Mouse (Mus musculus) embryonic fibroblast, embryonic 13.5 days (primary cell): Measurements from ENCODE around the gene Ufc1. TPM values are rescaled to one million over a fixed set of nuclear protein-coding genes. Genes with fewer than 3 reads are reported as not detected.
A peak's percentile ranks its signal among the peaks of the same experiment; 100 is the strongest.
"Not testable (repeated sequence)": the region's sequence is repeated elsewhere in the genome, so short reads cannot be mapped to it uniquely, and the experiment has no call there.

ENCODE experiments used
- H3K27ac ChIP-seq: 2 replicates; pipeline ENCODE4 v1.5.1; 2012; ENCODE audit warnings: low read length, control low read depth, inconsistent platforms; ENCODE audit not compliant: insufficient read depth
- H3K4me1 ChIP-seq: 2 replicates; pipeline ENCODE4 v1.6.1; 2011; ENCODE audit warnings: low read length; ENCODE audit not compliant: control insufficient read depth, insufficient read depth
- H3K4me3 ChIP-seq: 2 replicates; pipeline ENCODE4 v1.5.1; 2011; ENCODE audit warnings: mild to moderate bottlenecking, control low read depth, low read length; ENCODE audit not compliant: insufficient read depth
- CTCF ChIP-seq: IDR thresholded peaks from 2 replicates; pipeline ENCODE4 v1.5.1; 2011; ENCODE audit warnings: mild to moderate bottlenecking, control low read depth, low read length, moderate library complexity, borderline replicate concordance; ENCODE audit not compliant: insufficient read depth
- POLR2A ChIP-seq: IDR thresholded peaks from 2 replicates; pipeline ENCODE4 v1.6.1; 2011; ENCODE audit warnings: low read depth, mild to moderate bottlenecking, control low read depth, low read length, moderate library complexity
- polyA plus RNA-seq: library from polyadenylated mRNA; stranded (reverse); fragments of >200 nt; gene quantifications from 2 replicates; pipeline ENCODE4 v1.2.4, GENCODE M21; 2011; ENCODE audit warnings: low read depth; ENCODE audit not compliant: missing spikeins, insufficient read length

Gene Ufc1
- polyA plus RNA-seq, 1 experiment: 77.8 TPM

DNA sequence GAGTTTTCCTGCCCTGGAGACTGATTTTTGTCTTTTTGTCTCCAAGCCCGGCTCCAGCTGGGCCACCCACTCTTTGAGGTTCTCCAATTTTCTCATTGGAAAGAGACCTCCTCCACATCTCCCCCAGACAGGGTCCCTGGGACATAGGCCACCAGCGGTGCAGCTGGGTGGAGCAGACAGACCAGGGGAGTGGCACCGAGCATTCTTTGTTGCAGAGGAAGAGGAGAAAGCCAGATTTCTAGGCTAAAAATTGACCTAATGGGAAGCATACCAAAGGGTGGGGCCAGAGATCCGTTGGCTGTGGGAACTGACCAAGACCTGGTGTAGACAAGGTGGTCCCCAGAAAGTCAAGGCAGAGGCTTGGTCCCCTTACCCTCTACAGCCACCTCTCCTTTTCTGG, 46.9 kb downstream of the Ufc1 start:
- H3K4me3 ChIP-seq: no peak overlapping the region
- H3K4me1 ChIP-seq: peaks cover 3% of the 10 kb centered on the region
- H3K27ac ChIP-seq: peak overlapping the region; percentile 88
- TF ChIP-seq CTCF (no peak), POLR2A (no peak)

DNA sequence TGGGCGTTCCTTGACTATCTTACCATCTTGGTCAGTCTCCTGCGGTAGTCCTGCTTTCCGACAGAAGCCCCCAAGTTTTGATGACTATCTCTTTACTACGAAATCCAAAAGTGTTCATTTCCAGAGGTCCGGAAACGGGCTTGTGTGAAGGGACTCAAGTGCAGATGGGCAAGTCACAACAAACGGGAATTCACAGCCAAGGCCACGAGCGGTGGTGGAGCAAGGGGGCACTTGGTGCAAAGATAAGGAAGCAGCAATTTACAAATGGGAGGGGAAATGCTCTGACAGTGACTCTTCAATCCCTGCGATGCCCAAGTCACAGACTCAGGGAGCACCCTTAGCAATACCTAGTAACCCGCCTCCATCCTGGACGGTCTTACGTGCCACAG, 47.4 kb downstream of the Ufc1 start:
- Histone ChIP-seq H3K4me1 (peaks cover 3% of the 10 kb centered on the region), H3K27ac (peak overlapping the region; percentile 88), H3K4me3 (peak overlapping the region; percentile 20)
- TF ChIP-seq CTCF: no peak
- TF ChIP-seq POLR2A: no peak

DNA sequence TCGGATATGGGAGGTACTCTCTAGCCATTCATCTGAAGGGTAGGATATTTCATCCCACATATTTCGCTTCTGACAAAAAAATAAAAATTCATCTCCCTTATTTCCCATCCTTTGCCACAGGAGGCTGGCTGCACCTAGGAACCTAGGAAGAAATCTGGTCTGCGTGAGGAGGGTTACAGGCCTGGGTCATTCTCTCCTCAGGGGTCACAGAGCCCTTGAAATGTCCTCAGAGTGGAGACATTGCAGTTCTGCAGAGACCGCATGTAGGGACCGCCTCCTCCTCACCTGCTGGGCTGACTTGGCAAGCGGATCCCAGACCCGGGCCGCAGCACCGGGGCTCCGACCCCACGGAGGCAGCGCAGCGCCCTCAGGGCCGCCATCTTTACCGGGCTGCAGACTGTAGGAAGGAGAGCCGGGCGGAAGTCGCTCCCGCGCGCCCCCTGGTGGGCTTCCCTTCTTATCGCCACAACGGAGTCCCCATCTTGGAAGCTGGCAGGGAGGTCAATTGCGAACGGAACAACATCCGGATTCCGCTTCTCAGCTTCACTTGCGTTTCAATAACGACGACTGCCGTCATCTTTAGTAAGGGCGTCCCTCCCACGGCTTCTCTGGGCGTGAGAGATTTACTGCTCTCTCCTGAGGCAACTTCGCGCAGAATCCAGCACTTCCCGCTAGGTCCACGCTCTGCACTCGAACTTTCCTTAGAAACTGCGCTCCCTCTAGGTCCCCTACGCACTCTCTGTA, 47.9 kb downstream of the Ufc1 start:
- Histone ChIP-seq H3K27ac (peak overlapping the region; percentile 88), H3K4me3 (peak overlapping the region; percentile 87), H3K4me1 (peaks cover 3% of the 10 kb centered on the region)
- TF ChIP-seq POLR2A: peak; percentile 91
- 0 out of 2 replicates have a peak, but pooled peaks have one; percentile 21 for TF ChIP-seq CTCF

DNA sequence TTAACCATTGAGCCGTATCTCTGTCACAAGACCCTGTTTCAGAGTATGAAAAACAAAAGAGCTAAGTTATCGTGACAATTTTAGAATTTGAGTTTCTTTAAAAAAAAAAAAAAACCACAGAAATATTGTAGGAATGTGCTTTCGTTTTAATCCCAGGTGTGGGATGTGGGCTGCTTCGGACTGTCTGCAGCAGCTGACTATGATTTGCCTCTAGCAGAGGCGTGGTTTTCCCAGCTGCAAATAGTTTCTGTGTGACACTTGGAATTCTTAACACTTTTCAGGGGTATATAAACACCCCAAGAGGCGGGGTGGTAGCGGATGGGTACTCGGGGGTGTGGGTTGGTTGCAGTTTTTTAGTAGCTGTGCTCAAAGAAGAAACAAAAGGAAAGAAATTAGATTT, 49.5 kb downstream of the Ufc1 start:
- TF ChIP-seq POLR2A: no peak; the same call in 1 of the 2 replicates
- no peak for TF ChIP-seq CTCF
- Histone ChIP-seq H3K4me1 (peaks cover 3% of the 10 kb centered on the region), H3K4me3 (no peak overlapping the region), H3K27ac (peak overlapping the region; percentile 37)

DNA sequence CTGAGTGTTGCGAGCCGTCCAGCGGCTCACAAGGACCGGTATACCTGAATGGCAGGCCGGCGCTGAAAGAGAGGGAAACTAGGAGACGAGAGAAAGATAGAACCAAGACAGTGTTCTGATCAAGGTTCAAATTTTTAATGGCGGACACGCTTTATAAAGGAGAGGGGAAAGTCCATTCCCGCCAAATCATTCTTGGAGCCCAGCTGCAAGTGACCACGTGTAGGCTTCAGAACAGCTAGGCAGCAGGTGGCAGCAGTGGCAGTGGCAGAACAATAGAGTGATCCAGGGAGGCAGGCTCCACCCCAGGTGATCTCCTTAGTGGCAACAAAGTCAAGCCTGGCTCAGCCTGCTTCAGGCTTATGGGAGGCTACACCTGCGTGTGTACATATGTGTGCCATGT, 52.9 kb downstream of the Ufc1 start:
- H3K4me3 ChIP-seq, H3K27ac ChIP-seq, H3K4me1 ChIP-seq: not testable (repeated sequence)

DNA sequence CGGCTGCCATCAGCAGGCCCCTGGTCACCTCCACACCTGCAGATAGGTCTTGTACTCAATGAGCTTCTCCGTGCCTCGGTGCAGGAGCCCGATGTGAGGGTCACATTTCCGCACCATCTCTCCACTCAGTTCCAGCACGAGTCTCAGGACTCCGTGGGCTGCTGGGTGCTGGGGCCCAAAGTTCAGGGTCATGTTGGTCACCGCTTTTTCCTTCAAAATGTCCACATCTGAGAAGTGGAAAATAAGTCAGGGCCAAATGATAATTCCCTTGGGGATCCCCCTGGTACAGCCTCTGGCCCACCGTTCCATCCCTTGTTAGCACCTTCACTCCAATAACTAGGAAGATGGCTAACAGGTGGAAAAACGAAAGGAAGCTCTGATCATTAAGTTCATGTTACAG, 53.9 kb downstream of the Ufc1 start:
- Histone ChIP-seq H3K27ac (no peak overlapping the region), H3K4me3 (no peak overlapping the region), H3K4me1 (no peaks in the 10 kb centered on the region; the same call in 1 of the 2 replicates)
- TF ChIP-seq POLR2A: no peak
- TF ChIP-seq CTCF: no peak

DNA sequence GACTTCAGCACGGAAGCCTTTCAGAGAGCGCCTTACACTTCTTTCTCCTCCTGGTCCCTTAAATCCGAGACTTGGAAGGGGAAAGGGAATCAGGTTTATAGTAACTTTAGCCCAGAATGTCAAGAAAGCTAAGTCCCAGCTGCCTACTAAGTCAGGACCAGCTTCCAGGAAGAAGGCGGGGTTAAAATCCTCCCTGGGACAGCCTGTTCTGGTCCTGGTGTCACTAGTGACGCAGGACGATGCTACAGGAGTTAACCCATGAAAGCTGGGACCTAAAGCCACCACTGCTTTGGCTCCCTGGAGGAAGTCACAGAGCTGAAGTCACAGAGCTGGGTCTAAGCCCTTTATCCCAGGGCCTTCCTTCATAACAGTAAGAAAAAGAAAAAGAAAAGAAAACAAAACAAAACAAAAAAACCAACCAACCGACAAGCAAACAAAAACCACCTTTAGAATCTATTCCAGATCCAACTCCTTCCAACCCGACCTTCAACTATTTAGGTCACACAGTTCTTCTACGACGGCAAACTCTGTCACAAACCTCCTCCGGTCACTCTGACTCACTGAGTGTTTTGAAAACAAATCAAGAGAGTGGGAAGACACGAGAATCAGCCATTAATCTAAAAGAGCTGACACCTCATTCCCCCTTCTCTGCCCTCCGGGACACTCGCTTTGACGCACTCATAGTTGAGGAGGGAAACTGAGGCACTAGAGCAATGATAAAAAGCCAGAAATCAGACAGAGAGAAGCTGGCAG, 54.7 kb downstream of the Ufc1 start:
- Histone ChIP-seq H3K4me3 (no peak overlapping the region), H3K27ac (no peak overlapping the region), H3K4me1 (no peaks in the 10 kb centered on the region)
- TF ChIP-seq POLR2A: no peak
- TF ChIP-seq CTCF: no peak

Other genes with a start within 250 kb of the Ufc1 start
- gene Fcgr3, start 230.1 kb downstream of the Ufc1 start, polyA plus RNA-seq: 3.9 TPM in 1 of 2 replicates, not detected in the other
- gene Cfap126, start 181.1 kb downstream of the Ufc1 start, polyA plus RNA-seq: 2.4 and 2.5 TPM in 2 replicates
- gene Sdhc, start 144.4 kb downstream of the Ufc1 start, polyA plus RNA-seq: 297 and 334 TPM in 2 replicates
- gene Mpz, start 144.3 kb downstream of the Ufc1 start, polyA plus RNA-seq: 1.2 TPM in 1 of 2 replicates, not detected in the other
- gene Pcp4l1, start 98.8 kb downstream of the Ufc1 start, polyA plus RNA-seq: 6.2 and 12.2 TPM in 2 replicates
- gene Nr1i3, start 81.1 kb downstream of the Ufc1 start, polyA plus RNA-seq: not detected in 2 replicates
- gene Tomm40l, start 72.5 kb downstream of the Ufc1 start, polyA plus RNA-seq: 26.9 and 29.9 TPM in 2 replicates
- 1.2 and 1.3 TPM in 2 replicates for gene Apoa2, start 70.0 kb downstream of the Ufc1 start, polyA plus RNA-seq
- 1.6 and 7.1 TPM in 2 replicates for gene Fcer1g, start 60.7 kb downstream of the Ufc1 start, polyA plus RNA-seq
- gene Adamts4, start 44.6 kb downstream of the Ufc1 start, polyA plus RNA-seq: 24.3 and 25.8 TPM in 2 replicates
- 226 and 234 TPM in 2 replicates for gene Ndufs2, start 43.6 kb downstream of the Ufc1 start, polyA plus RNA-seq
- 53.2 and 55.1 TPM in 2 replicates for gene B4galt3, start 24.7 kb downstream of the Ufc1 start, polyA plus RNA-seq
- gene Ppox, start 13.8 kb downstream of the Ufc1 start, polyA plus RNA-seq: 23.9 and 24.3 TPM in 2 replicates
- gene Usp21, start 7.0 kb downstream of the Ufc1 start, polyA plus RNA-seq: 36.8 and 59.0 TPM in 2 replicates
- 43.1 and 53.2 TPM in 2 replicates for gene Dedd, start 34.1 kb upstream of the Ufc1 start, polyA plus RNA-seq
- gene Nit1, start 50.6 kb upstream of the Ufc1 start, polyA plus RNA-seq: 33.6 and 36.9 TPM in 2 replicates
- 97.0 and 103 TPM in 2 replicates for gene Pfdn2, start 50.6 kb upstream of the Ufc1 start, polyA plus RNA-seq
- not detected in 2 replicates for gene Klhdc9, start 65.8 kb upstream of the Ufc1 start, polyA plus RNA-seq
- gene Nectin4, start 75.1 kb upstream of the Ufc1 start, polyA plus RNA-seq: 0.15 TPM in 1 of 2 replicates, not detected in the other
- gene Arhgap30, start 93.9 kb upstream of the Ufc1 start, polyA plus RNA-seq: 0.47 TPM in 1 of 2 replicates, not detected in the other
- gene Usf1, start 116.3 kb upstream of the Ufc1 start, polyA plus RNA-seq: 28.3 and 37.3 TPM in 2 replicates
- 1.9 TPM in 1 of 2 replicates, not detected in the other for gene Tstd1, start 123.8 kb upstream of the Ufc1 start, polyA plus RNA-seq
- 7.4 and 9.4 TPM in 2 replicates for gene F11r, start 142.5 kb upstream of the Ufc1 start, polyA plus RNA-seq
- 4.0 and 6.1 TPM in 2 replicates for gene Alyref2, start 208.5 kb upstream of the Ufc1 start, polyA plus RNA-seq
- not detected in 2 replicates for gene Itln1, start 240.3 kb upstream of the Ufc1 start, polyA plus RNA-seq